Mouse (Mus musculus) lung, postnatal 10 days (tissue): ENCODE measurements around the gene Nle1.

Source experiments
- DNase-seq: peaks from one replicate; pipeline ENCODE4 v3.0.0; 2021

Nle1 gene

DNA sequence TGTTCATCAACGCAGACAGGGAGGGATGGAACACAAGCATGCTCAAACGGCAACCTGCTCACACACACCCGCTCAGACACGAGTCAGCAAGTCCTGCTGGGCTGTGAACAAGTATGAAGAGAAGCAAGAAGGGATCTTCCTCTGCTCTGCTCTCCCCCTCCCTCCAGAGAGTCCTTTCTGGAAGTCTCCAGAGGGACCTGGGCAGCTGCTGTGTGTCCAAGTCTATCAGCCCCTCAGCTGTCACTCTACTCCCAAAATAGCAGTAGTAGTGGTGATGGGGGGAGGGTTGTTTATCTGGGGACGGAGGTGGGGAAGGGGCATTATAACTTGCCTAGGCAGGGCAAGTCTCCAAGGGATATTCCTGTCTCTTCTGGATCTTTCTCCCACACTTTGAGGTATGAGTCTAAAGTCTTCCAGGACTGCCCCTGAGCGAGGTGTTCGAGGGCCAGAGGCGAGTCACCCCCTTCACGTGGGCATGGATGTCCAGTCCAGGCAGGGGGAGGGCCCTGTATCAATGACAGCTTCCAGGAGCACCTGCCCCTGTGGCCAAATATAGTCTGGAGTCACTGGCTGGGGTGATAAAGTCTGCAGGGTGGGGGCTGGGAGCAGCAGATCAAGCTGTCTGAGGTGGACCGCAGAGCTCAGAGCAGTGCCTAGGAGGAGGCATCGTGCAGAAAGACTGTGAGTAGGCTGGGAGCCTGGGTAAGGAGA, 2.6 kb upstream of the Nle1 start:
- DNase-seq, result no peak

- no peak for DNase-seq
These were observed 2.0 kb upstream of the Nle1 start, which contains the start of gene Unc45b for GRCm38 (mm10) chr11:82910250-82910649. TSS of gene Unc45b (plus strand) at chr11:82910550.

DNA sequence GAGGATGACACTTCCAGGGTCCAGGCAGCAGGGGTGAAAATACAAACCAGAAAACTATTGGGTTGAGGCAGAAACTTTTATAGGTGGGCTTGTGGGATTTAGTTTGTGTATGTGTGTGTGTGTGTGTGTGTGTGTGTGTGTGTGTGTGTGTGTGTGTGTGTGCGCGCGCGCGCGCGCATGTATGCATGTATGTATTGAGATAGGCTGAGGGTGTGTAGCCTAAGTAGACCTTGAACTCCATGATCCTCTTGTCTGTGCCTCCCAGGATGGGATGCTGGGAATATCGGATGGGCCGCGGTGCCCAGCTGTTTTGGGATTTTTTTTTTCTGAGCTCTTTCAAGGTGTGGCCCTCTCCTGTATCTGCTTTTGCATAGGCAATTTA, 388 bp upstream of the Nle1 start:
- no peak for DNase-seq

DNA sequence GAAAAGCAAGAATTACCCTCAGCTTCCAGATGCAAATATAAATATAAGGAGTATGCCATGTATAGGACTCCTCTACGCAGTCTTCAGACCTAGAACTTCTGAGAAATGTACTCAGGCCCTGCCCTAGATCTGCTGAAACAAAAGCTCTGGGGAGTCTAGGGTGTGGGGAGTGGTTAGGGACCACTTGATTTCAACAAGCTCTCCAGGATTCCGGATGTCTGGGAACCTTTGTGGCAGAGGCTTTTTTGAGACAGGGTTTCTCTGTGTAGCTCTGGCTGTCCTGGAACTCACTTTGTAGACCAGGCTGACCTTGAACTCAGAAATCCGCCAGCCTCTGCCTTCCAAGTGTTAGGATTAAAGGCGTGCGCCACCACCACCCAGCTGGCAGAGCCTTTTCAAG, 2.4 kb downstream of the Nle1 start:
- DNase-seq, result no peak

DNA sequence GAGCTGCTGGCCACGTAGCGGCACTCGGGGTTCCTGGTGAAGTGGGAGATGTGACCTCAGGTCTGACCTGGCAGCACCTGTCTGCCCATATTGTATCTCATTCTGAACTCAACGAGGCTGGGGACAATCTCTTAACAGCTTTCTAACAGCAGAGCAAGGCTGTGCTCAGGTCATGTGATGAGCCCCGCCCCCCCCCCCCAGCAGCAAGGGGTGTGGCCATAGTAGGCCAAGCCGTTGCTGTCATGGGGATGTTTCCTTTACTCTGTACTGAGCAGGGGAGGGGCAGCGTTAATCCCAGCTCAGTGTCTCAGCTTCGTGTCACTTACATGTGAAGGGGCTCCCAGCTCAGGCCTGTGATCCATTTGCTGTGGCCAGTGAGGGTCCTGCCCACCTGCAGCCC, 3.3 kb downstream of the Nle1 start:
- no peak for DNase-seq

GRCm38 (mm10) chr11:82901606-82902310, 6.5 kb downstream of the Nle1 start:
- no peak for DNase-seq

- no peak for DNase-seq
These were observed 8.5 kb downstream of the Nle1 start for GRCm38 (mm10) chr11:82899720-82900119.

DNA sequence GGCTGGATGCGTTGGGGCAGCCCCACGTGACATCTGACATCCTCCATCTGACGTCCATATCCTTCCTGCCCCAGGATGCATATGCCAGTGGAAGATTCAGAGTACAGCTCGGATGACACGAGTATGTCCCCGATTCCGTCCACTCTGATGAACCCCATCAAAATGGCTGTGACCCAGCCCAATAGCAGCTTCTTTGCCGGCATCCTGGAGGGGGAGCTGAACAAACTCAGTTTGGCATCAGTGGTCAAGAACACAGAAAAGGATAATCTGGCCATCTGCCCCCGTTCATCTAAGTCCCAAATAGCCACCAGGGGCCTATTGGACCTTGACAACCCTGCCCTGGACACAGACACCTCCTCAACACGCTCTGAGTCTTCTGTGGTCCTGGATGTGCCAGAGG, 10.7 kb downstream of the Nle1 start:
- DNase-seq, result no peak

GRCm38 (mm10) chr11:82891936-82892335, 16.3 kb downstream of the Nle1 start, which contains the start of gene Fndc8:
TSS of gene Fndc8 (plus strand) at chr11:82892124.
- DNase-seq, result no peak

DNA sequence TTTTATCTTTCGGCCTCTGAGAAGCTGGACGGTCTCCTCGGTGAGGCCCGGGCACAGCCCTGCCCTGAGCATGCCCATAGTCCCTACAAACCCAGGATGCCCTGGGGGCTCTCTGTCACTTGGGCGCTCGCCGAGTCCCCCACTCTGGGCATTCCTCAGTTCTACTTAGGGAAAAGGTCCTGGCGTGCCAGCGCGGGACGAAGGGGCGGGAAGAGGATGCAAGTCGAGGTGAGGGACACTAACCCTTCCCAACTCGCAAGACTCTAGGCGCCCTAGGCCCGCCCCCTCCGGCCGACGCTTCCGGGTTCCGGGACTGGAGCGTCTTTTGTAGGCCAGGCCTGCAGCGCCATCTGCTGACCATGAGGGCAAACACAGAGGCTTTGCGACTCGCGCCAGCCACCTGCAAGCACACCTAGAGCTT, 17.9 kb downstream of the Nle1 start, which contains the start of gene Rad51d:
Rad51d (minus strand) TSS at position 273 of the 421 bp plus-strand sequence.
- peak; percentile 96 for DNase-seq

- DNase-seq, result peak; percentile 32
These were observed 18.5 kb downstream of the Nle1 start for GRCm38 (mm10) chr11:82889524-82890341.

- peak; percentile 59 for DNase-seq
These were observed 19.7 kb downstream of the Nle1 start for GRCm38 (mm10) chr11:82888491-82888946.

DNA sequence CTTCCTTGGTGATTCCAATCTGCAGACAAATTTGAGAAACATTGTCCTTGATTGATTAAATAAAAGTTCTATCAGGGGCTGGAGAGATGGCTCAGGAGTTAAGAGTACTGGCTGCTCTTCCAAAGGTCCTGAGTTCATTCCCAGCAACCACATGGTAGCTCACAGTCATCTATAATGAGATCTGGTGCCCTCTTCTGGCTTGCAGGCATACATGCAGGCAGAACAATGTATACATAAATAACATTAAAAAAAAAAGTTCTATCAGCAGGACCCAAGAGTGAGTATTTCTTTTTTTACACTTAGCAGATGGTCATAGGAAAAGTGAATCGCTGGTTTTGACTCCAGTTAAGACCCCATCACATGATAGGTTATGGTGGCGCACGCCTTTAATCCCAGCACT, 21.7 kb downstream of the Nle1 start:
- DNase-seq, result no peak

DNA sequence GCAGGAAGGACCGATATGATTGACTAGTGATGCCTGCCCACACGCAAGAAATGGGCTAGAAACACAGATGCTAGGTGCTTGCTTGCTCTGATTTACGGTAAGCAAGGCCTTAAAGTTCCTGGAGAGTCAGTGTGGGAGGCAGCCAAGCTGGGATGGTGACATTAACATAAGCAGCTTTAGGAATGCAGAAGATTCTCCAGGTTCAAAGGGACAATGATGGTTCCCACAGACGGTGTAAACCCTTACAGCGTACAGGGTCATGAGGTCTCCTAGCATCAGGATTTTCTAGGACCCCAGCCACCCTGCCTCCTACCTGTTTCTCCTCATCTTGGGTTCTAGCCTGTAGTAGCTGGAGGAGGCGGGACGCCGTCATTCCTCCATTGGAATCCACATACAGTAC, 25.0 kb downstream of the Nle1 start:
- no peak for DNase-seq

DNA sequence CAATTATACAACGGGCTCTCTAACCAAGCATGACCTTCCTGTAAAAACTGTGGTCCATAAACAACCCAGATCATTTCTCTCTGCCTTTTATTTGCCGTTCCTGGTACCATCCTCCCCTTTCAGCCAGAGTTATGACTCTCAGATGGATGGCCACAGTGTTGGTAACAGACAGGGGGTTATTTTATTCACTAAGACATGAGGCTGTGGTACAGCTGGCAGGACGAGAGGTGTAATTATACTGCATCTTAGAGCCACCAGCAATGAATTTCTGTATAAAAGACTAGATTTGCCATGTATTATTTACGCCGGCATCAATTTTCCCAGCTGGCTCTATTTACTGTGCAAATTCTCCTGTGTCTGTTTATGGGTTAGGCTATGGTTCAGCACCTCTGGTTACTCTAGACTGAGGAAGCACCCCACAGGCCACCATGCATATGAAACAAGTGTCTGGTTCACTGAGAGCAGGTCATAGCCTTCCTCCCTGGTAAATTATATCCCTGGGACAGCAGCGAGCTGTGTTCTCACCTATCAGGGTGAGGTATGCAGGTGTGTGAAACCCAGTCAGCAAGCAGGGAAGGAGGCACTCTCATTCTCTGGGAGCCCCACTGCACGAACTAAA, 30.4 kb downstream of the Nle1 start:
- no peak for DNase-seq

- no peak for DNase-seq
These were observed 32.6 kb downstream of the Nle1 start for GRCm38 (mm10) chr11:82875631-82876030.

DNA sequence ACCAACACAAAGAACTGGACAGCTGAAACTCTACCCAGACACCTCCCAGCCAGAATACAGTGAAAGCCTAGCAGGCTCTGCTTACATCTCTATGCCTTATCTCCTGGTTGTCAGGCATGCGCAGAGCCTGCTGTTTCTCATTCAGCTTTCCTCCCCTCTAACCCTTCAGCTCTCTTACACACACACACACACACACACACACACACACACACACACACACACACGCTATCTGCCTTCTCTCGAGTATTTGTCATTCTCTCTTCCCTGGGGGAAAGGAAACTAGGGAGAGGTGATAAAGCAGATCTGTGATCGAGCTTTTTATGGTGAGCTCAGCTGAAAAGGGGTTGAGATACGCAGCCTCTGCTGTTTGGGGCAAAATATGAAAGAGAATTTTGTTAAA, 33.3 kb downstream of the Nle1 start:
- DNase-seq, result peak; percentile 19

DNA sequence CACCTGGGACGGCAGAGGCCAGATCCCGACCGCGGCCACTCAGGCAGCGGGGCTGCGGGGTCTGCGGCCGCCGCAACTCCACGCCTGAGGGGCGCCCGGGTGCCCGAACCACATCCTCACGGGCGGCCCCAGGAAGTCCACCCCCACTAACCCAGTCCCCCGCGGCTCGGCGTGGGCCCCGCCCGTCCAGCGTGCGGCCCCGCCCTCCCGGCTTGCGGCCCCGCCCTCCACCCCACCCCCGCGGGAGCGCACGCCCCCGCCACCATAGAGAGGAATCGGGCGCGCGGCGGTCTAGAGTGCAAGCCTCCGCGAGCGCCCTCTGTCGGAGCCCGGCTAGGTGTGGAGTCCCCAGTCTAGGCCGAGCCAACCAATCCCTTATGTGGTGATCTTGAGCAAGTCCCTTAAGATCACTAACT, 37.2 kb downstream of the Nle1 start, which contains the start of gene Rffl:
Rffl (minus strand) TSS at position 180 of the 416 bp plus-strand sequence.
- DNase-seq, result peak; percentile 95

DNA sequence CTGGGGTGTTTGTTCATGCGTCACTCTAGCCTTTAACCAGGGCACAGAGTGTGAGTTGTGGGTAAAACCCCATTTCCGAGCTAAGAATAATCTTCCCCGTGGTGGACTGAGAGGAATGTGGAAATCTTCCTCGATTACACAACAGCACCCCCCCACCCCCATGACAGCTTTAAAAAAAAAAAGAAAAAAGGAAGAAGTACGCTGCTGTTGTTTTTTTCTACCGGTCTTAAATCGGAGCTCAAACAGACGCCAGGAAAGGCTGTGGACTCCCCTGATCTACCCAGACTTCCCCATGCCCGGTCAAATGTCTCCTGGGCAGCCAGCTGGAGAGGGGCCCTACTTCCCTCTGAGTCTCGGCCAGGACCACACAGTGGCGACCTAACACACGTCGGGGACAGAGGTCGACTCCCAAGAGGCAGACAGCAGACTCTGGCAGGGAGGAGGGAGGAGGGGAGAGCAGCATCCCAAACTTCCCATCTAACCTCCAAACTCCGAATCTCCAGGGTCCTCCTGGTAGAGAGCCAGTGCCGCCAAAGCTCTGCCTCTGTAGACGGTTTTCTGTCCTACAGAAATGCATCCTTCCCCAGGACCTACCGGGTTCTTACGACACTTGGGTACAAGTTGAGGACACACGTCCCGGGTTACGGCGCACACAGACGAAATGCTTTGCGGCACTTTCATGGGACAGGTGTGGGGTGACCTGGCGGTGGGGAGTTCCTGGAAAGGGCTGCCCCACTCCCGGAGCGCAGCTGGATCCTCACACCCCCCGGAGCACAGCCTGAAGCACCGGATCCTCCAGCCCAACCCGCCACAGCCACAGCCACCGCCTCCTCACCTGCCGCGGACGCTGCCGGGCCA, 37.8 kb downstream of the Nle1 start:
- DNase-seq, result peak; percentile 75

DNA sequence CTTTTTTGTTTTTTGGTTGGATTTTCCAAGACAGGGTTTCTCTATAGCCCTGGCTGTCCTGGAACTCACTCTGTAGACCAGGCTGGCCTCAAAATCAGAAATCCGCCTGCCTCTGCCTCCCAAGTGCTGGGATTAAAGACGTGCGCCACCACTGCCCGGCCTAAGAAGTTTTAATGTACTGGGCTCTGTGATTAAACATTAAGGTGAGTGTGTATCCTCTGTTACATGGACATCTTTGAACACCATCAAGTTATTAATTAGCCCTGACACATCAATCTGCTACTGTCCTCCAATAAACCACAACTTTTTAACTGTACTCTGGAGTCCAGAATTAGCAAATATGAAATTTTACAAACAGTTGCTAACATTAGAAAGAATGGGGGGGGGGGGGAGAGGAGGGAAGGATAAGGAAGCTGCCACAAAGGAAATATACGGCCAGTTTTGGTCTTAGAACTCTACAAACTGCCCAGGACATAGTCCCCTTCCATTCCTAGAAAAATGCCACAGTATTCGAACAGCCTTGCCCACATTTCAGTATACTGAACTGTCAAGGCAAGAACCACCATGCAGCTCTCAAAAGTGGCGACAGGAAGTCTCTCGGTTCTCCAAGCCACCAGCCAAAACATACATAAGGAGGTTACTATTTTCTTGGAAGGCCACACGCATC, 38.6 kb downstream of the Nle1 start:
- DNase-seq, result no peak

GRCm38 (mm10) chr11:82867956-82868355, 40.3 kb downstream of the Nle1 start:
- DNase-seq, result no peak
